Mouse (Mus musculus) E14TG2a.4 (cell line): ENCODE results near the gene Mov10.

Experiments
- CTCF ChIP-seq: conservative IDR thresholded peaks from 2 replicates; pipeline ENCODE4 v1.5.1; 2014; ENCODE audit warnings: low read length
- NANOG ChIP-seq: IDR thresholded peaks from 2 replicates; pipeline ENCODE4 v1.6.1; 2014; ENCODE audit warnings: borderline replicate concordance, low read length, mixed read lengths
- POU5F1 ChIP-seq: IDR thresholded peaks from 2 replicates; pipeline ENCODE4 v1.6.1; 2014; ENCODE audit warnings: low read length, borderline replicate concordance

DNA sequence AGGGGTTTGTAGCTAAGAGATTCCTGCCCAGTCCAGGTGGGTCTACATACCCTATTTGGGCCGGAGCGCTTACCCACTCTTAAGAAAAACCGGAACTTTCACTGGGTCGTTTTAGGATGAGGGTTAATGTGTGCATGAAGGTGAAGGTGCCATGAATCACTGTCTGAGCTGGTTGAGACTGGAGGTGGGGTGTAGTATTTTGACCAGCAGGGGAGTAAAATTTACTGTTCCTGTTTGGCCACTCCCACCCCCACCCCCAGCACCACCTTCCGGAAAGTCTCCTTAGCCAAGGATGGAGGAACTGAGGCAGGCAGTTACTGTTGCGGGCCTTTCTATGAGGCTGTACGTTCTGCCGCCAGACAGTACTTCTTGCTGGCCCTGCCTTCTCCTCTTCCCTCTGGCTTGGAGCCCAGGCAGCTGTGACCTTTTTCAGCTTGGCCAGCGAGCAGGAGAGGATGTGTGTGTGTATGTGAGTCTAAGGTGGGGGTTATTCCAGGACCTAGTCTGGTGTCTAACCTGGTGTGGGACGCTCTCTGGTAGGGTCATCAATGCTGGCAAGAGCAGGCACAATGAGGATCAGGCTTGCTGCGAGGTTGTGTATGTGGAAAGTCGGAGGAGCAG is 36.2 kb downstream of the Mov10 start:
- peak; percentile 13; the same call in 1 of the 2 replicates for TF ChIP-seq CTCF
- TF ChIP-seq NANOG = no peak
- no peak for TF ChIP-seq POU5F1
